Mouse (Mus musculus) embryonic facial prominence, embryonic 15.5 days (tissue): Measurements from ENCODE around the gene Cradd. TPM values are rescaled to one million over a fixed set of nuclear protein-coding genes. Genes with fewer than 3 reads are reported as not detected.
A peak's percentile ranks its signal among the peaks of the same experiment; 100 is the strongest.

Experiments used
- ATAC-seq: fragments of 200-750 bp; cut with Nextera tagmentation; 2 replicates; pipeline ENCODE4 v1.8.0; 2017; ENCODE audit warnings: low read depth, moderate TSS enrichment; ENCODE audit not compliant: insufficient number of reproducible peaks, low FRiP score, low TSS enrichment
- H3K27ac ChIP-seq: fragments of 300-500 bp; sonication (generic); replicated peaks from 2 replicates; pipeline ENCODE4 v1.5.1; 2015; ENCODE audit warnings: mild to moderate bottlenecking, inconsistent platforms
- H3K27me3 ChIP-seq: fragments of 300-500 bp; sonication (generic); 2 replicates; pipeline ENCODE4 v1.6.1; 2015; ENCODE audit warnings: inconsistent platforms
- H3K36me3 ChIP-seq: fragments of 300-500 bp; sonication (generic); 2 replicates; pipeline ENCODE4 v1.6.1; 2015; ENCODE audit warnings: mild to moderate bottlenecking, inconsistent platforms
- H3K4me1 ChIP-seq: fragments of 300-500 bp; sonication (generic); 2 replicates; pipeline ENCODE4 v1.6.1; 2015; ENCODE audit warnings: inconsistent platforms
- H3K4me2 ChIP-seq: fragments of 300-500 bp; sonication (generic); replicated peaks from 2 replicates; pipeline ENCODE4 v1.6.1; 2015; ENCODE audit warnings: mild to moderate bottlenecking, inconsistent platforms
- H3K4me3 ChIP-seq: fragments of 300-500 bp; sonication (generic); replicated peaks from 2 replicates; pipeline ENCODE4 v1.5.1; 2015; ENCODE audit warnings: mild to moderate bottlenecking, inconsistent platforms
- H3K9ac ChIP-seq: fragments of 300-500 bp; sonication (generic); 2 replicates; pipeline ENCODE4 v1.6.1; 2015; ENCODE audit warnings: inconsistent platforms
- H3K9me3 ChIP-seq: fragments of 300-500 bp; sonication (generic); replicated peaks from 2 replicates; pipeline ENCODE4 v1.6.1; 2016; ENCODE audit warnings: inconsistent platforms
- WGBS: fragments of 180-500 bp; shearing (Covaris S2); methylation state at CpG from one replicate; pipeline ENCODE4 v1.1.7; 2015; 5-methylcytosine and 5-hydroxymethylcytosine counted together
- polyA plus RNA-seq: library from polyadenylated mRNA; unstranded; fragments of >200 nt; fragmentation: Nextera tagmentation; extraction: Ambion mirVana; gene quantifications from 2 replicates; pipeline ENCODE4 v1.2.1, GENCODE M21; 2015

The Cradd gene
- polyA plus RNA-seq, 1 experiment from 2014 or later, result 11.1 TPM

DNA sequence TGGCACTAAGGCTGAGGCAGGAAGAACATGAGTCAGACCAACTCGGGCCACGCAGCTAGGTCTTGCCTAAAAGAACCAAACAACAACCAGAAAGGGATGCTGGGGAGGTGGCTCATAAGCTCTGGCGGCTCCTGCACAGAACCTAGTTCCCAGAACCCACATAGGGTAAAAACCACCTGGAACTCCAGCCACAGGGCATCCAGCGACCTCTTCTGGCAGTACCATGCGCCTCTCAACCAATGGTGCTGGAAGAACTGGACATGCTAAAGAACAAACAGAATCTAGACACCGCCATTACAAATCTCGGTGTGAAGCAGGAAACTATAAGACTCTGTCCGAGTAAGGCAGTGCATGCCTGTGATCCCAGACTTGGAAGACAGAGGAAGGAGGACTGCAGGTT, 36.6 kb downstream of the Cradd start:
- Histone ChIP-seq H3K4me3 (no peak overlapping the region), H3K4me1 (no peaks in the 10 kb centered on the region), H3K9ac (no peak overlapping the region), H3K9me3 (no peaks in the 10 kb centered on the region), H3K27me3 (no peaks in the 10 kb centered on the region), H3K27ac (no peak overlapping the region), H3K36me3 (no peaks in the 10 kb centered on the region), H3K4me2 (no peak overlapping the region)
- no peak for ATAC-seq
- 87% methylated on average over 8 of the region's 8 CpGs for WGBS

DNA sequence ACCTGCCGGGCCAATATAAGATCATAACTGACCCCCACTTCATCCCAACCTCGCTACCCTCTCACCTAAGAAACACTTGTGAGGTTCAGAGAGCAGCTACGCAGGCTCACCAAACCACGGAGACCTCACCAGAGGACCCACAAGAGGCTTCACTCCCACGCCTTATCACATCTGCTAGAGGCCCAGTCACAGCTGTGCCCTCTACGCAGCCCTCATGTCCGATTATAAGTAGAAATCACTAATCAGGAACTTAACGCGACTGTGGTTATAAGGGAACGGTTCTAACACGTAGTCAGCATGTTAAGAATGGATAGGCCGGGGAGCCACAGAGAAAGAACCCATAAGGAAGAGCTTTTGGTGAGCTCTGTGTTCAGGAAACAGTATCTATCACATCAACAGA, 40.5 kb downstream of the Cradd start:
- no peaks in the 10 kb centered on the region for H3K4me1 ChIP-seq
- no peaks in the 10 kb centered on the region for H3K9me3 ChIP-seq
- H3K4me2 ChIP-seq, result no peak overlapping the region
- no peak overlapping the region for H3K4me3 ChIP-seq
- H3K27me3 ChIP-seq, result no peaks in the 10 kb centered on the region
- no peaks in the 10 kb centered on the region for H3K36me3 ChIP-seq
- H3K9ac ChIP-seq, result no peak overlapping the region
- H3K27ac ChIP-seq, result no peak overlapping the region
- WGBS, result 88% methylated on average over 12 of the region's 12 CpGs
- no peak for ATAC-seq

DNA sequence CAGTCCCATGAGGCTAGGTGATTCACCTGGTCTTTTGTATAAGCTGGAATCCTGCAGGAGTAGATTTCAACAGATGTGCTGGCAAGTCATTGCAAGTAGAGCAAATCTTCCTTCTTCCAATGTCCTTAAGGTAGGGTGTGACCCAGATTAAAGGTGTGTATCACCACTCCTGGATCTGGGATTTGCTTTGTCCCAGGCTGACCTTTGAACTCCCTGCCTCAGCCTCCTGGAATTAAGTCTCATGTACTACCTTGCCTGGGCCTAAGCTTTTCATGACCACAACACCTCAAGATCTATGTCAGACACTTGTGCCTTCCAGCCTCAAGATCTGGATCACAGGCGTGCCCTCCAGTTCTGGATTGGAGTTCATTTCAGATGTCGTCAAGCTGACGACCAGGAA, 41.9 kb downstream of the Cradd start:
- Histone ChIP-seq H3K4me1 (0 out of 2 replicates have a peak, but pooled peaks cover 5% of the 10 kb centered on the region), H3K4me3 (no peak overlapping the region), H3K27me3 (no peaks in the 10 kb centered on the region), H3K9me3 (no peaks in the 10 kb centered on the region), H3K36me3 (no peaks in the 10 kb centered on the region), H3K27ac (no peak overlapping the region), H3K9ac (no peak overlapping the region), H3K4me2 (no peak overlapping the region)
- no peak; the same call in 1 of the 2 replicates for ATAC-seq
- 74% methylated on average over 3 of the region's 3 CpGs for WGBS

DNA sequence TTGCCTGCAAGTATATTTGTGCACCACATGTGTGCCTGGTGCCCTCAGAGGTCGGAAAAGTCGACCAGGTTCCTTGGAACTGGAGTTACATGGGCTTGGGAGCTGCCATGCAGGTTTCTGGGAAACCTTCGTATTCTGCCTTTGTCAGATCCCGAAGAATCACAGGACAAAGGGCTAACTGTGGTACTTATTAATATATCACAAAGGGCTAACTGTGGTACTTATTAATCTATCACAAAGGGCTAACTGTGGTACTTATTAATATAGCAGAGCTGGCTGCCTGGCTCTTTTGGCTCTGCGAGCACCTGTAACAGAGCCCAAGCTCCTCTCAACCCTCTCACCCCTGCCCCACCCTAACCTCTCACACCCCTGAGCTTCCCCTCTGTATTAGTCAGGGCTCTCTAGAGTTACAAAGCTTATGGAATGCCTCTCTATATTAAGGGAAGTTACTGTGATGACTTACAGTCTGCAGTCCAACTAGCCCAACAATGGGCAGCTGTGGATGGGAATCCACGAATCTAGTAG, 42.4 kb downstream of the Cradd start:
- H3K9me3 ChIP-seq, result no peaks in the 10 kb centered on the region
- H3K4me3 ChIP-seq, result no peak overlapping the region
- 0 out of 2 replicates have a peak, but pooled peaks cover 5% of the 10 kb centered on the region for H3K4me1 ChIP-seq
- no peak overlapping the region for H3K9ac ChIP-seq
- no peaks in the 10 kb centered on the region for H3K27me3 ChIP-seq
- no peaks in the 10 kb centered on the region for H3K36me3 ChIP-seq
- 77% methylated on average over 6 of the region's 6 CpGs for WGBS
- no peak for ATAC-seq
- no peak overlapping the region for H3K27ac ChIP-seq
- no peak overlapping the region for H3K4me2 ChIP-seq

DNA sequence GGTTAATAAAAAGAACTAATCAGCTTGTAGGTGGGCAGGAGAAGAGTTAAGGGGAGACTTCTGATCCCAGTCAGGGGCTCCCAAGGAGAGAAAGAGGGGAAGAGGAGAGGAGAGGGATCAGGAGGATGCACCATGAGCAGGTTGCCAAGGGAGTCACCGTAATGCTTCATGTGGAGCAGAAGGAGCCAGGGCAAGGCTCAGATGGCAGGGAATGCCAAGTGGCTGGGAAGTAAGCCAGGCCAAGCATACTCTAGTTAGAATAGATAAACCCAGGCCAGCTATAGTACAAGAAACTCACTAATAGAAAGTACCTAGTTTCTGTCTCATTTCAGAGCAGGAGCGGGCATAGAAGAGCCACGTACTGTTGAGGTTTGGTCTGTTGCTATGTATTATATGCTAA, 43.6 kb downstream of the Cradd start:
- Histone ChIP-seq H3K9ac (no peak overlapping the region), H3K27me3 (no peaks in the 10 kb centered on the region), H3K4me1 (0 out of 2 replicates have a peak, but pooled peaks cover 5% of the 10 kb centered on the region), H3K36me3 (no peaks in the 10 kb centered on the region), H3K9me3 (no peaks in the 10 kb centered on the region), H3K4me2 (no peak overlapping the region), H3K4me3 (no peak overlapping the region), H3K27ac (no peak overlapping the region)
- ATAC-seq, result no peak
- WGBS, result 76% methylated on average over 3 of the region's 3 CpGs

DNA sequence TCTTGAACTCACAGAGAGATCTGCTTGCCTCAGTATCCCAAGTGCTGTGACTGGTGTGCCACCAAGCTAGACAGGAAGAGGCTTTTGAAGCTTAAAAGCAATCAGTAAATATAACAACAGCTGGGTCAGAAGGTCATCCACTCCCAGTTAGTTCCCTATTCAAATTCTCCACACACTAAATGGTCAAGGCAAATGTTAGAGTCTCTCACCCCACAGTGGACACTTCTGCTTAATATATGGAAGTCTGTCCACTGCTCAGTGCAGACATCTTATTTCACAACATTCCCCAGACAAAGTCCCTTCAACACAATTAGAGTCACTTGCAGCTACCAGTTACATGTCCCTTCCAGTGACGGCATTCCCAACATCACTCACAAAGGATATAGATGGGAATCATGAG, 44.5 kb downstream of the Cradd start:
- no peak overlapping the region for H3K27ac ChIP-seq
- ATAC-seq, result no peak

DNA sequence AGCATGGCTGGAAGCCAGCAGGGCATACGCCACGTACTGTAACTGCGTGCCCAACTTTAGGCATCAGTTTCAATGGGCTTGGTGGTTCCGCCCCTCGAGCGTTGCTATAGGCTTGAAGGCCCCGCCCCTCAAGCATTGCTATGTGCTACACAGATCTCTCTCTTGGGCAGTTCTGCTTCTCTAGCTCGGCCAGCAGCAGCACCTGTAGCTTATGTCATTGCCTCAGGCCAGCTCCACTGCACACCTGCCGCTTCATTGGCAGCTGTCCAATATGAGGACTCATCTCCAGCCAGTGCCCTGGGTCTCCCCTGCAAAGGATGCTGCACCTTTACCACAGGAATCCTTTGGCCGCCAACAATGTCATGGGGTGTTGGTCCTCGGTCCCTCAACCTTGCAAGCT, 45.8 kb downstream of the Cradd start:
- Histone ChIP-seq H3K27ac (no peak overlapping the region), H3K4me3 (no peak overlapping the region), H3K27me3 (no peaks in the 10 kb centered on the region), H3K4me2 (no peak overlapping the region), H3K9ac (no peak overlapping the region), H3K9me3 (no peaks in the 10 kb centered on the region), H3K4me1 (0 out of 2 replicates have a peak, but pooled peaks cover 5% of the 10 kb centered on the region), H3K36me3 (no peaks in the 10 kb centered on the region)
- WGBS, result 73% methylated on average over 11 of the region's 11 CpGs
- ATAC-seq, result peak; percentile 67

More for the DNA sequence above, 44.5 kb downstream of the Cradd start:
- Histone ChIP-seq H3K9me3 (no peaks in the 10 kb centered on the region), H3K4me1 (0 out of 2 replicates have a peak, but pooled peaks cover 5% of the 10 kb centered on the region), H3K9ac (no peak overlapping the region), H3K27me3 (no peaks in the 10 kb centered on the region), H3K4me2 (no peak overlapping the region), H3K36me3 (no peaks in the 10 kb centered on the region), H3K4me3 (no peak overlapping the region)
- WGBS, result 77% methylated on average over 1 of the region's 1 CpGs

DNA sequence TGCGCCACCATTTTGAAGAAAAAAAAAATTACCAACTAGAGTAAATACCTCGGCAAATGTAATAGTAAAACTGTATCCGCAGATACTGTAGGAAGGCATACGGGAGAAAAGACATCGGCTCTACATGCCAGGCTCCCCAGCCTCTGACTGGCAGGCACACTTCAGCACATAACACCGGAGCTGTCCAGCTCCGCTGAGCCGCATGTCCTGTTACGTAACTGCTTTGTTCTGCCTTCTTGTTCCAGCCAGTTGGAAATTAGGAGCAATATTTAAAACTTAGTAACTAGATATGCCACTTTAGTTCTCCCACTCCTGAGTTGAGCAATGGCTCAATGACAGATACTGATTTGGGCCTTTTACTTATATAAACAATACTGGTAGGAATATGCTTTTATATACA, 48.4 kb downstream of the Cradd start:
- Histone ChIP-seq H3K9ac (no peak overlapping the region), H3K4me1 (0 out of 2 replicates have a peak, but pooled peaks cover 5% of the 10 kb centered on the region), H3K4me2 (no peak overlapping the region), H3K9me3 (no peaks in the 10 kb centered on the region), H3K36me3 (no peaks in the 10 kb centered on the region), H3K4me3 (no peak overlapping the region), H3K27me3 (no peaks in the 10 kb centered on the region), H3K27ac (no peak overlapping the region)
- ATAC-seq, result no peak
- 79% methylated on average over 9 of the region's 9 CpGs for WGBS

DNA sequence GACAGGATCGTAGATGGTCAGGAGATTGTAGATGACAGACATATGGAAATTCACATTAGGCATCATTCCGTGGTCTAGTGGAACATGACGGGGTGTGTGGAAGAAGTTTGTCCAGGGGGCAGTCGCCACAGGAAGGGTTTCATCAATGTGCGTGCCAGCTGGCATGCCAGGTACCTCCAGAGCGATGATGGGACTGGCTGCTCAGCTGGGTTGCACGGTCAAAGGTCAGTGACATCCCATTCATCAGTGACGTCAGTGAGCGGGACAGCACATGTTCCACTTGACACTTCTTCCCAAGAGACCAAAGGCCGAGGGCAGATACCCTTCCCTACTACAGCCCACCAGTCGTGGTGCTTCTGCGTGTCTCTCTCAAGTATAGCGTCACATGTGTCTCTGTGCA, 50.7 kb downstream of the Cradd start:
- no peak for ATAC-seq
- Histone ChIP-seq H3K36me3 (no peaks in the 10 kb centered on the region), H3K4me2 (no peak overlapping the region), H3K9me3 (no peaks in the 10 kb centered on the region), H3K9ac (no peak overlapping the region), H3K4me3 (no peak overlapping the region), H3K27me3 (no peaks in the 10 kb centered on the region), H3K27ac (no peak overlapping the region), H3K4me1 (0 out of 2 replicates have a peak, but pooled peaks cover 3% of the 10 kb centered on the region)
- 90% methylated on average over 13 of the region's 13 CpGs for WGBS

DNA sequence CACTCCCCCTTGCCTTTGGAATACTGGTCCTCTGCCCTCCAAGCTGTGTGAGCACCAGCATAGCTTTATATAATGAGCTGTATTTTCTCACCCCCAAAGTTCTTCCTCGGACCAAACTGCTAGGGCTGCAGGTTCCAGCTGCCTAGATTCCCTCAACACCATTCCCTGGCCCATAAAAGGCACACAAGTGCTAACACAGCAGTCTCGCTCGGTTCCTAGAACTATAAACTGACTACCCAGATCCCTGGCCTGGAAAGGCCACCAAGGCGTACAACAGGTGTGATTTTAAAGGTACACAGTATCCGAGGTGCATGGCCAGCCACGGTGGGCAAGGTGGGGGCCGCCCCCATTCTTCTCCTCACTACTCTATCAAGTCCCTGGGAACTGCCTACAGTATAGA, 54.8 kb downstream of the Cradd start:
- 93% methylated on average over 7 of the region's 7 CpGs for WGBS
- Histone ChIP-seq H3K36me3 (no peaks in the 10 kb centered on the region), H3K27ac (no peak overlapping the region), H3K9ac (no peak overlapping the region), H3K4me1 (peaks cover 12% of the 10 kb centered on the region; the same call in 1 of the 2 replicates), H3K9me3 (no peaks in the 10 kb centered on the region), H3K4me2 (no peak overlapping the region), H3K27me3 (no peaks in the 10 kb centered on the region), H3K4me3 (no peak overlapping the region)
- ATAC-seq, result no peak

DNA sequence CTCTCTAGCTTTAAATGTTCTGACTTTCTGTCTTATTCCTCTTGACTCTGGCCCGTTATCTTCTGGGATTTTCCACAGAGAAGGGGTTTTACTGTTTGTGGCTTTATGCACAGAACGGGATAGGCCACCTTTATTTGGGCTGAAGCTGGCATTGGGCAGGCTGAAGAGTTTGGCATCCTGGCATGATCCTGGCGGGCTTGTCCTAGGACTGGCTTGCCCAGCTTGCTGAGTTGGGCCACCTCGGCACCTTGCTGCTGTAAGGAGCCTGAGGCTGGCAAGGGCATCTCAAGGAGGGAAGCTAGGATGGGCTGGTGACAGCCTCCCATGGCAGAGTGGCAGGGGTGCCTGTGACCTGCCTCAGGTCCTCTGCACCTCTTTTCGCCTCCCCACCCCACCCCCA, 55.6 kb downstream of the Cradd start:
- H3K36me3 ChIP-seq, result no peaks in the 10 kb centered on the region
- 83% methylated on average over 5 of the region's 5 CpGs for WGBS
- no peak overlapping the region for H3K27ac ChIP-seq
- H3K4me2 ChIP-seq, result no peak overlapping the region
- peaks cover 14% of the 10 kb centered on the region; the same call in 1 of the 2 replicates for H3K4me1 ChIP-seq
- no peak for ATAC-seq
- 0 out of 2 replicates have a peak, but pooled peaks cover 1% of the 10 kb centered on the region for H3K27me3 ChIP-seq
- H3K4me3 ChIP-seq, result no peak overlapping the region
- no peaks in the 10 kb centered on the region for H3K9me3 ChIP-seq
- H3K9ac ChIP-seq, result no peak overlapping the region

DNA sequence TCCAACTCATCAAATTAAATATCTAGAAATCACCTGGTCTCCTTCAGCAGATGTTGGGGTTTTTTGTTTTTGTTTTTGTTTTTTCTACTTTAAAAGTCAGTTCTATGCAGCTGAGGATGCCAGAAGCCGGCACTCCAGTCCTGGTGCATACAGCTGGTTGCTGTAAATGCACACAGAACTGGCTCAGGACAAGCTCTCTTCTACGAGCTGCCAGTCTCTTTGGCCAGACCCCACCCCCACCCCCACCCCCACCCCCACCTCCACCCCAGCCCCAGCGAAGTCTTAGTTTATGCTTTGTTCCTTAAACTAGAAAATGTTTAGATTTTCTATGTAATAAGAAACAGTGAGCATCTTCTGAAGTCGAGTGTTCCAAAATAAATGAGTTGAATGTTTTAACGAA, 57.0 kb downstream of the Cradd start:
- Histone ChIP-seq H3K4me1 (peaks cover 14% of the 10 kb centered on the region; the same call in 1 of the 2 replicates), H3K9me3 (no peaks in the 10 kb centered on the region), H3K27ac (no peak overlapping the region), H3K9ac (no peak overlapping the region), H3K36me3 (no peaks in the 10 kb centered on the region), H3K4me3 (no peak overlapping the region), H3K27me3 (0 out of 2 replicates have a peak, but pooled peaks cover 5% of the 10 kb centered on the region), H3K4me2 (no peak overlapping the region)
- no peak for ATAC-seq
- WGBS, result 37% methylated on average over 5 of the region's 5 CpGs
